Mouse (Mus musculus): Measurements from ENCODE around the gene Eid1. TPM values are rescaled to one million over a fixed set of nuclear protein-coding genes. Genes with fewer than 3 reads are reported as not detected.

Eid1 gene
- polyA plus RNA-seq (2016; fragmentation: Nextera tagmentation; extraction: Ambion mirVana), result 59.9 and 61.6 TPM in 2 replicates

DNA sequence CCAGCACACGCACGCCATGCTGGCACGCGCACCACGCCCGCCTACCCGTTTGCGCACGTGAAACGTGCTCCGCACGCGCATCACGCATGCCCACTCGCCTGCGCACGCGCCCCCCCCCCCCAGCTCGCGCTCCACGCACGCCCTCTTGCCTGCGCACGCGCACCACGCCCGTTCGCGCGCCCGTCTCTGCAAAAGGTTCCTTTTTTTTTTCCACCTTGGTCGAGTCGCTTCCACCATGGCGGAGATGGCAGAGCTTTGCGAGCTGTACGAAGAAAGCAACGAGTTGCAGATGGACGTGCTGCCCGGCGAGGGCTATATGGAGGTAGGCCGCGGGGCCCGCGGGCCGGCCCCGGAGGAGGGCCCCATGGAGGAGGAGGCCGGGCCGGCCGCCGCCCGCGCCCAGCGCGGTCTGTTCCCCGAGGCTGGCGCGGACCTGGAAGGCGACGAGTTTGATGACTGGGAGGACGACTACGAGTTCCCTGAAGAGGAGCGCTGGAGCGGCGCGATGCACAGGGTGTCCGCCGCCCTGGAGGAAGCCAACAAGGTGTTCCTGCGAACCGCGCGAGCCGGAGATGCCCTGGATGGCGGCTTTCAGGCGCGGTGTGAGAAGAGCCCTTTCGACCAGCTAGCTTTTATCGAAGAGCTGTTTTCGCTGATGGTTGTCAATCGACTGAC, at the start of gene Eid1:
Eid1 (plus strand) TSS at position 139 of the 675 bp plus-strand sequence.
- ATAC-seq, result peak; percentile 92
- H3K27me3 ChIP-seq (replicated peaks), result no peaks in the 10 kb centered on the region
- peak within 1 kb of the TSS; percentile 92 for H3K4me2 ChIP-seq
- H3K36me3 ChIP-seq, result no peaks in the 10 kb centered on the region
- peak within 1 kb of the TSS; percentile 81 for H3K4me3 ChIP-seq
- peak within 1 kb of the TSS; percentile 91 for H3K27ac ChIP-seq
- H3K9me3 ChIP-seq (replicated peaks), result no peaks in the 10 kb centered on the region
- peaks cover 32% of the 10 kb centered on the region for H3K4me1 ChIP-seq
- peak within 1 kb of the TSS; percentile 85 for H3K9ac ChIP-seq
- WGBS (ENCODE audit: insufficient replicate concordance), result under 1% methylated on average over 61 of the region's 79 CpGs

DNA sequence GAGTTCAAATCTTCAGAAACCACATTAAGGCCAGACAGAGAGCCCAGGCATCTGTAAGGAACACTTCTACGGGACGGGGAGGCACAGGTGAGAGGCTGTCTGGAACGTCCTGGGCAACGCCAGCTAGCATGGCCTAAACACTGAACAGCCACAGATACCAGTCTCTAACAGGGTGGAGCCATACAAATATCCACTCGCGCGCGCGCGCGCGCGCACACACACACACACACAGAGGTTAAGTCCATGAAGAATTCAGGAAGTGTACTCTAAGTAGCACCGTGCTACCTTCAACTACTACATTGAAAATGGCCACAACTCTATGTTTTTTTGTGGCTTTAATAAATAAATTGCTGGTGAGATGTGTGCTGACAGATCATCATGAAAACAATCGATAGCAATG, 49.7 kb upstream of the Eid1 start:
- H3K27ac ChIP-seq, result no peak overlapping the region
- peak overlapping the region; percentile 85 for H3K4me2 ChIP-seq
- H3K36me3 ChIP-seq, result peaks cover 42% of the 10 kb centered on the region
- H3K4me1 ChIP-seq, result peaks cover 33% of the 10 kb centered on the region
- H3K4me3 ChIP-seq, result peak overlapping the region; percentile 84
- ATAC-seq, result no peak
- no peaks in the 10 kb centered on the region for H3K27me3 ChIP-seq (replicated peaks)
- peak overlapping the region; percentile 17; the same call in 1 of the 2 replicates for H3K9ac ChIP-seq
- H3K9me3 ChIP-seq (replicated peaks), result no peaks in the 10 kb centered on the region
- WGBS (ENCODE audit: insufficient replicate concordance), result 81% methylated on average over 15 of the region's 15 CpGs

- Histone ChIP-seq H3K4me2 (peak overlapping the region; percentile 85), H3K27ac (peak overlapping the region; percentile 72), H3K9me3 (replicated peaks) (no peaks in the 10 kb centered on the region), H3K9ac (peak overlapping the region; percentile 87), H3K36me3 (peaks cover 33% of the 10 kb centered on the region), H3K27me3 (replicated peaks) (0 out of 2 replicates have a peak, but pooled peaks cover 4% of the 10 kb centered on the region), H3K4me1 (peaks cover 33% of the 10 kb centered on the region), H3K4me3 (peak overlapping the region; percentile 84)
- WGBS (ENCODE audit: insufficient replicate concordance), result 4% methylated on average over 9 of the region's 9 CpGs
- no peak for ATAC-seq
These were observed 48.7 kb upstream of the Eid1 start for GRCm38 (mm10) chr2:125624127-125624685.

GRCm38 (mm10) chr2:125624837-125625351, 48.0 kb upstream of the Eid1 start, which contains the start of gene Cep152:
Gene Cep152, minus strand, starts transcription at chr2:125625113.
- Histone ChIP-seq H3K4me3 (peak within 1 kb of the TSS; percentile 84), H3K27ac (peak within 1 kb of the TSS; percentile 72), H3K9ac (peak within 1 kb of the TSS; percentile 87), H3K4me2 (peak within 1 kb of the TSS; percentile 85), H3K9me3 (replicated peaks) (no peaks in the 10 kb centered on the region), H3K4me1 (peaks cover 33% of the 10 kb centered on the region), H3K36me3 (peaks cover 27% of the 10 kb centered on the region), H3K27me3 (replicated peaks) (0 out of 2 replicates have a peak, but pooled peaks cover 4% of the 10 kb centered on the region)
- 1% methylated on average over 50 of the region's 50 CpGs for WGBS (ENCODE audit: insufficient replicate concordance)
- ATAC-seq, result peak; percentile 99

DNA sequence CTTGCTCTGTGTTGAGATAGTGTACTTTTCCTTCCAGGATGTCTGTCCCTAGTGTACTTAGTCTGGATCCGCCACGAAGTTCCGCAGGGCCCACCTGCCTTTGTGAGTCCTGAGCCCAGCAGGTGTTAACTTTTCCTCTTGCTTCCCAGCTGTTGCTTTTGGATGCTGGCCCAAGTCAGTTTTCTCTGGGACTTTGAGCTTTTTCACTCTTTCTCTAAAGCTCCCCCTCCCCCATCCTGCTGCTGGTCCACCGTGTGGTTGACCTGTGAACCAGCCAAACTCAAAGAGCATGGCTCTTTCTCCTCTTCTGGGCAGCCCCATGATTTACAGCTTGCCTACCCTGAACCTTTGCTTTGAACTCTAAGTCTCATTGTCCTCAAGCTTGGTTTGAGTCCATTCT, 46.4 kb upstream of the Eid1 start:
- Histone ChIP-seq H3K9ac (no peak overlapping the region), H3K4me2 (no peak overlapping the region), H3K27me3 (replicated peaks) (0 out of 2 replicates have a peak, but pooled peaks cover 4% of the 10 kb centered on the region), H3K9me3 (replicated peaks) (no peaks in the 10 kb centered on the region), H3K27ac (0 out of 2 replicates have a peak overlapping the region, but pooled peaks have one; percentile 14), H3K36me3 (peaks cover 10% of the 10 kb centered on the region; the same call in 1 of the 2 replicates), H3K4me1 (peaks cover 33% of the 10 kb centered on the region), H3K4me3 (no peak overlapping the region)
- 81% methylated on average over 4 of the region's 4 CpGs for WGBS (ENCODE audit: insufficient replicate concordance)
- no peak for ATAC-seq

DNA sequence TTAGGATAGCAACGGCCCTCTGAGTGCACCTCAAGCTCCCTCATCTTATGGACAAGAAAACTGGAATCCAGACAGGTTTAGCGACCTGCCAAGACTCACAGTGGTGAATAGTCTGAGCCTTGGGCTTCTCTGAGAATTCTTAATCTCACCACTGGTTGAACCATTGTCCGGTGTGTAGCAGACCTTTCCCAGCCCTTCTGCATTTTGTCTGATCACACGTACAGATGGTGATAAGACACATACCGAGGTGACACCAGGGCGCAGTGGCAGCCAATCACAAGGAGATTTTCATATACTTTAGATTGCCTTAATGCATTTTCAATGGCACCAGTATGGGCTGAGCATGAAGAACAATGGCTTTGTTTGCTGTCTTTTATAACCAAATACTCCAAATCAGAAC, 44.4 kb upstream of the Eid1 start:
- no peak overlapping the region for H3K4me2 ChIP-seq
- 0 out of 2 replicates have a peak, but pooled peaks cover 4% of the 10 kb centered on the region for H3K27me3 ChIP-seq (replicated peaks)
- no peaks in the 10 kb centered on the region for H3K9me3 ChIP-seq (replicated peaks)
- H3K36me3 ChIP-seq, result no peaks in the 10 kb centered on the region
- H3K4me1 ChIP-seq, result peaks cover 17% of the 10 kb centered on the region
- 58% methylated on average over 6 of the region's 6 CpGs for WGBS (ENCODE audit: insufficient replicate concordance)
- no peak for ATAC-seq
- H3K9ac ChIP-seq, result no peak overlapping the region
- no peak overlapping the region for H3K27ac ChIP-seq
- H3K4me3 ChIP-seq, result no peak overlapping the region

DNA sequence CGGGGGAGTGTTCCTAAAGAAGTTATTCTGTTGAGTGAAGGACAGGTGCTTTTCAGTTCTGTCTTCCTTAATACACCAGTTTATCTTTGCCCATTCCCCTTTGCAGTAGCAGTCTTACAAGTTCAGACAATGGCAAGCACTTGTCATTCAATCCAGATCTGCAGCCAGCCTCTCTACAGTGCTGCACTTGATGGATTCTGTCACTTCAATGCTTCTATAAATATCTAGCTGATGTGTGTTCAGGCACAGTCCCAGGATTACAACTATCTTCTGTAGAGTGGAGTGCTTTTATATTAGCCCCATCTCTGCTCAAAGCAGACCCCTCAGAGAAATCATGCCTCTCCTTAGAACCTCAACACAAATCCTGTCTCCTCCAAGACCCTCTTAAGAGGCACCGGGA, 42.9 kb upstream of the Eid1 start:
- Histone ChIP-seq H3K4me2 (no peak overlapping the region), H3K9ac (no peak overlapping the region), H3K27ac (no peak overlapping the region), H3K4me1 (peaks cover 8% of the 10 kb centered on the region), H3K4me3 (no peak overlapping the region), H3K36me3 (no peaks in the 10 kb centered on the region), H3K9me3 (replicated peaks) (no peaks in the 10 kb centered on the region), H3K27me3 (replicated peaks) (0 out of 2 replicates have a peak, but pooled peaks cover 4% of the 10 kb centered on the region)
- 85% methylated on average over 2 of the region's 2 CpGs for WGBS (ENCODE audit: insufficient replicate concordance)
- no peak for ATAC-seq

DNA sequence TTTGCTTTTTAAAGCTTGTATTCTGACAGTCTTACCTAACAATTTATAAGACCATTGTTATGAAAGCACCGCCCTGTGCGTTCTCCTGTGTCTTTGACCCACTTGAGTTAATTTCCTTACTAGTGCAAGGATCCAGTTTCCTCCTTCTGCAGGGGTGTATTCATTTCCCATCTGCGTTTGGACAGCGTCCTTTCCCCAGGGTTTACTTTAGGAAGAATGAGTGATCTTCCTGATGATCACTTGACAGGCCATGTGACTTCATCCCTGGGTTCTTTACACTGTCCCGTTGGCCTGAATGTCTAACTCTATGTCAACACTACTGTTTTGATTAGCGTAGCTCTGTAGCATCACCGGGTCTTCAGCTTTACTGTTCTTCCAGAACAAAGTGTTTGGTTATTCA, 35.6 kb upstream of the Eid1 start:
- no peak overlapping the region for H3K27ac ChIP-seq

GRCm38 (mm10) chr2:125644912-125645311, 28.0 kb upstream of the Eid1 start:
- ATAC-seq, result no peak
- no peaks in the 10 kb centered on the region for H3K9me3 ChIP-seq (replicated peaks)
- H3K4me1 ChIP-seq, result no peaks in the 10 kb centered on the region
- H3K27me3 ChIP-seq (replicated peaks), result no peaks in the 10 kb centered on the region
- no peaks in the 10 kb centered on the region for H3K36me3 ChIP-seq
- H3K4me3 ChIP-seq, result no peak overlapping the region
- no peak overlapping the region for H3K9ac ChIP-seq
- WGBS (ENCODE audit: insufficient replicate concordance), result 75% methylated on average over 6 of the region's 6 CpGs
- no peak overlapping the region for H3K4me2 ChIP-seq
- H3K27ac ChIP-seq, result no peak overlapping the region

More for the DNA sequence above, 35.6 kb upstream of the Eid1 start:
- Histone ChIP-seq H3K27me3 (replicated peaks) (no peaks in the 10 kb centered on the region), H3K4me3 (no peak overlapping the region), H3K4me2 (no peak overlapping the region), H3K9ac (no peak overlapping the region), H3K36me3 (no peaks in the 10 kb centered on the region), H3K9me3 (replicated peaks) (no peaks in the 10 kb centered on the region), H3K4me1 (no peaks in the 10 kb centered on the region)
- WGBS (ENCODE audit: insufficient replicate concordance), result 69% methylated on average over 7 of the region's 7 CpGs
- no peak for ATAC-seq

DNA sequence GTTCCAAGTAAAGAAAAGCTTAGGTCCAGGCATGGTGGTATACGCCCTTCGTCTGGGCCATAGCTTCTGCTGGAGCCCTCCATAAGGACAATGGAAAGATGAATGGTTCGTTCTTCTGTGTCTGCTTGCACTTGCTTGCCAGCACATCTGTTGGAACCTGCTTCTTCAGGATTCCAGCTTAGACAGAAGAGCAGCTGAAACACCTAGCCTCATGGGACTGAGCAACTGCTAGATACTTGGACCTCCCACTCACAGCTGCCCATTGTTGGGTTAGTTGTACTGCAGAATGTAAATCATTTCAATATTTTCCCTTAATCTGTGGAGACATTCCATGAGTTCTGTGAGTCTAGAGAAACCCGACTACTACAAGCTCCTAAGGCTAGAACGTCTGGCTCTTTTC, 22.9 kb upstream of the Eid1 start:
- H3K4me1 ChIP-seq, result no peaks in the 10 kb centered on the region
- WGBS (ENCODE audit: insufficient replicate concordance), result 75% methylated on average over 5 of the region's 5 CpGs
- no peak for ATAC-seq

DNA sequence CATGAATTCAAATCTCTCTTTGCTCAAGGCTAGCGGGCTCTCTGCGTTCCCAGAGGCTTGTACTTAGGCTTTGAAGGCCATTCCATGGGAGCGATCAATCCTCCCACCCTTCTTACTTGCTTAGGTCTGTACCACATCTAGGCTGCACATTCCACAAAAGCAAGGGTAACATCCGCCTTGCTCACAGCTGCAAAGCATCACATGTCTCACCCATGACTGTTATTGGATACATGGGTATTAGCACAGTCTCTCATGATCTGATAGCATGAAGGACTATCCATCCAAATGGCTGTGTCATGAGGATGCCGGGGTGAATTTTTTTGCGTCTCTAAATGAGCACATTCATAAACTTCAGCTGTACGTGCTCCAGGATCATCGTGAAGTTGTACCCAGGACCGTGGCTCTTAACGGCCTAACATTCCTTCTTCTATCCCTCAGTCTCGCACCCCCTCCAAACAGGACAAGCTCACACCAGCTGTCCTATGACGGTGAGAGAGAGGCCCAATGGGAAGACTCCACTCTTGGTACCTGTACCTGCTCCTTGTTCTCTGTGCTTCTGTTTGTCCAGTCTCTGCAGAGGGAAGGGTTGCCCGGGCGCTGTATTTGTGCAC, 22.0 kb upstream of the Eid1 start:
- no peak overlapping the region for H3K4me2 ChIP-seq
- 80% methylated on average over 14 of the region's 14 CpGs for WGBS (ENCODE audit: insufficient replicate concordance)

More for the DNA sequence above, 22.9 kb upstream of the Eid1 start:
- Histone ChIP-seq H3K9ac (no peak overlapping the region), H3K27me3 (replicated peaks) (no peaks in the 10 kb centered on the region), H3K9me3 (replicated peaks) (no peaks in the 10 kb centered on the region), H3K4me2 (no peak overlapping the region), H3K36me3 (no peaks in the 10 kb centered on the region), H3K27ac (no peak overlapping the region), H3K4me3 (no peak overlapping the region)

DNA sequence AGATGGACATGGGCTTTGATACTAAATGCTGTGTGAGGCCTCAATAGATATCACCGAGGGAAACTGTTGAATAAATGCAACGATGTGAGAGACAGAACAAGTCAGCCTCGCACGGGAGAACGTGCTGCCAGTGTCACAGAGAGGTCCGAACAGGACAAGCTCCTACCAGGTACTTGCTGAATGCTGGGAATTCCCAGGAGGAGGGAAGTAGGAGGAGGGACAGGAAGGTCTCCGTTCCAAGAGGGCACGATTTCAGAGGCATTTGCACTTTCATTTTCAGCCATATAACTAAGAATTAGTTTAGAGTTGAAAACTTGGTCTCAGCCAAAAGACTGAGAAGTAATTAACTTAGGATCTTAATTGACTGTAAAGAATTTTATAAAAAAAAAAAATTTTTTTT, 21.3 kb upstream of the Eid1 start:
- no peaks in the 10 kb centered on the region for H3K4me1 ChIP-seq
- H3K9ac ChIP-seq, result no peak overlapping the region
- no peaks in the 10 kb centered on the region for H3K9me3 ChIP-seq (replicated peaks)
- WGBS (ENCODE audit: insufficient replicate concordance), result 68% methylated on average over 8 of the region's 8 CpGs
- ATAC-seq, result no peak
- H3K4me3 ChIP-seq, result no peak overlapping the region
- no peak overlapping the region for H3K4me2 ChIP-seq
- no peaks in the 10 kb centered on the region for H3K36me3 ChIP-seq
- no peaks in the 10 kb centered on the region for H3K27me3 ChIP-seq (replicated peaks)
- H3K27ac ChIP-seq, result no peak overlapping the region

More for the DNA sequence above, 22.0 kb upstream of the Eid1 start:
- no peaks in the 10 kb centered on the region for H3K27me3 ChIP-seq (replicated peaks)
- H3K4me1 ChIP-seq, result no peaks in the 10 kb centered on the region
- ATAC-seq, result no peak
- H3K36me3 ChIP-seq, result no peaks in the 10 kb centered on the region
- H3K4me3 ChIP-seq, result no peak overlapping the region
- H3K27ac ChIP-seq, result no peak overlapping the region
- no peaks in the 10 kb centered on the region for H3K9me3 ChIP-seq (replicated peaks)
- H3K9ac ChIP-seq, result no peak overlapping the region

All from liver, embryonic 12.5 days (tissue).